Mouse (Mus musculus): ENCODE measurements at regions not wholly inside any gene's neighbourhood (a gene's known extent, or its start where the extent isn't known, plus 50 kb on each side); places are given as distances from the start of the nearest gene placed in this dataset.

GRCm38 (mm10) chr1:82007943-82008342, 225.0 kb upstream of the Gm9747 start:
- H3K4me2 ChIP-seq (ENCODE audit: low read depth): no peak overlapping the region
- WGBS: 87% methylated on average over 5 of the region's 5 CpGs
- H3K36me3 ChIP-seq (ENCODE audit: control insufficient read depth, insufficient read depth, low read length): no peaks in the 10 kb centered on the region
- H3K4me3 ChIP-seq (ENCODE audit: low read depth, low read length): no peak overlapping the region
- ATAC-seq (ENCODE audit: insufficient read depth, low FRiP score, low TSS enrichment) (no peak), DNase-seq (ENCODE audit: low spot score) (no peak)
- H3K9me3 ChIP-seq (ENCODE audit: control insufficient read depth, low read length): no peaks in the 10 kb centered on the region
- no peaks in the 10 kb centered on the region for H3K27me3 ChIP-seq (ENCODE audit: control insufficient read depth, insufficient read depth, low read length)
- no peaks in the 10 kb centered on the region for H3K4me1 ChIP-seq (ENCODE audit: control insufficient read depth, insufficient read depth, low read length)
- H3K27ac ChIP-seq (ENCODE audit: low read depth, low read length): no peak overlapping the region
- no peak overlapping the region for H3K9ac ChIP-seq (ENCODE audit: low read length)

GRCm38 (mm10) chr1:82008805-82009204, 224.1 kb upstream of the Gm9747 start:
- no peak overlapping the region for H3K4me2 ChIP-seq (ENCODE audit: low read depth)
- 88% methylated on average over 4 of the region's 4 CpGs for WGBS

GRCm38 (mm10) chr1:82010995-82011394, 221.9 kb upstream of the Gm9747 start:
- no peak overlapping the region for H3K9ac ChIP-seq (ENCODE audit: low read length)
- no peak overlapping the region for H3K27ac ChIP-seq (ENCODE audit: low read depth, low read length)
- H3K4me1 ChIP-seq (ENCODE audit: control insufficient read depth, insufficient read depth, low read length): no peaks in the 10 kb centered on the region
- DNase-seq (ENCODE audit: low spot score) (no peak), ATAC-seq (ENCODE audit: insufficient read depth, low FRiP score, low TSS enrichment) (no peak)
- H3K4me3 ChIP-seq (ENCODE audit: low read depth, low read length): no peak overlapping the region
- H3K27me3 ChIP-seq (ENCODE audit: control insufficient read depth, insufficient read depth, low read length): no peaks in the 10 kb centered on the region
- H3K36me3 ChIP-seq (ENCODE audit: control insufficient read depth, insufficient read depth, low read length): no peaks in the 10 kb centered on the region
- H3K9me3 ChIP-seq (ENCODE audit: control insufficient read depth, low read length): no peaks in the 10 kb centered on the region
- H3K4me2 ChIP-seq (ENCODE audit: low read depth): no peak overlapping the region
- WGBS: 50% methylated on average over 1 of the region's 1 CpGs

More at GRCm38 (mm10) chr1:82008805-82009204, 224.1 kb upstream of the Gm9747 start:
- Histone ChIP-seq H3K27ac (ENCODE audit: low read depth, low read length) (no peak overlapping the region), H3K27me3 (ENCODE audit: control insufficient read depth, insufficient read depth, low read length) (no peaks in the 10 kb centered on the region), H3K9ac (ENCODE audit: low read length) (no peak overlapping the region), H3K9me3 (ENCODE audit: control insufficient read depth, low read length) (no peaks in the 10 kb centered on the region), H3K4me1 (ENCODE audit: control insufficient read depth, insufficient read depth, low read length) (no peaks in the 10 kb centered on the region), H3K4me3 (ENCODE audit: low read depth, low read length) (no peak overlapping the region), H3K36me3 (ENCODE audit: control insufficient read depth, insufficient read depth, low read length) (no peaks in the 10 kb centered on the region)
- ATAC-seq (ENCODE audit: insufficient read depth, low FRiP score, low TSS enrichment) (no peak), DNase-seq (ENCODE audit: low spot score) (no peak)

- no peak overlapping the region for H3K4me3 ChIP-seq (ENCODE audit: low read depth, low read length)
- H3K27ac ChIP-seq (ENCODE audit: low read depth, low read length): no peak overlapping the region
- no peak for ATAC-seq (ENCODE audit: insufficient read depth, low FRiP score, low TSS enrichment)
- no peak for DNase-seq (ENCODE audit: low spot score)
- H3K36me3 ChIP-seq (ENCODE audit: control insufficient read depth, insufficient read depth, low read length): no peaks in the 10 kb centered on the region
- H3K4me1 ChIP-seq (ENCODE audit: control insufficient read depth, insufficient read depth, low read length): no peaks in the 10 kb centered on the region
- no peak overlapping the region for H3K4me2 ChIP-seq (ENCODE audit: low read depth)
- H3K27me3 ChIP-seq (ENCODE audit: control insufficient read depth, insufficient read depth, low read length): no peaks in the 10 kb centered on the region
- no peak overlapping the region for H3K9ac ChIP-seq (ENCODE audit: low read length)
- H3K9me3 ChIP-seq (ENCODE audit: control insufficient read depth, low read length): no peaks in the 10 kb centered on the region
Observed at GRCm38 (mm10) chr1:82015341-82015740, 217.6 kb upstream of the Gm9747 start.

GRCm38 (mm10) chr1:82018701-82019404, 214.1 kb upstream of the Gm9747 start:
- no peaks in the 10 kb centered on the region for H3K36me3 ChIP-seq (ENCODE audit: control insufficient read depth, insufficient read depth, low read length)
- H3K27ac ChIP-seq (ENCODE audit: low read depth, low read length): no peak overlapping the region
- DNase-seq (ENCODE audit: low spot score) (no peak), ATAC-seq (ENCODE audit: insufficient read depth, low FRiP score, low TSS enrichment) (no peak)
- 84% methylated on average over 7 of the region's 7 CpGs for WGBS
- no peaks in the 10 kb centered on the region for H3K4me1 ChIP-seq (ENCODE audit: control insufficient read depth, insufficient read depth, low read length)
- H3K9ac ChIP-seq (ENCODE audit: low read length): no peak overlapping the region
- no peak overlapping the region for H3K4me3 ChIP-seq (ENCODE audit: low read depth, low read length)
- H3K4me2 ChIP-seq (ENCODE audit: low read depth): no peak overlapping the region
- H3K9me3 ChIP-seq (ENCODE audit: control insufficient read depth, low read length): no peaks in the 10 kb centered on the region
- H3K27me3 ChIP-seq (ENCODE audit: control insufficient read depth, insufficient read depth, low read length): no peaks in the 10 kb centered on the region

- Histone ChIP-seq H3K9ac (ENCODE audit: low read length) (no peak overlapping the region), H3K4me3 (ENCODE audit: low read depth, low read length) (no peak overlapping the region), H3K4me2 (ENCODE audit: low read depth) (no peak overlapping the region), H3K27ac (ENCODE audit: low read depth, low read length) (no peak overlapping the region), H3K9me3 (ENCODE audit: control insufficient read depth, low read length) (no peaks in the 10 kb centered on the region), H3K36me3 (ENCODE audit: control insufficient read depth, insufficient read depth, low read length) (no peaks in the 10 kb centered on the region), H3K27me3 (ENCODE audit: control insufficient read depth, insufficient read depth, low read length) (no peaks in the 10 kb centered on the region), H3K4me1 (ENCODE audit: control insufficient read depth, insufficient read depth, low read length) (no peaks in the 10 kb centered on the region)
- ATAC-seq (ENCODE audit: insufficient read depth, low FRiP score, low TSS enrichment): no peak
- DNase-seq (ENCODE audit: low spot score): no peak
Observed at GRCm38 (mm10) chr1:82027761-82028160, 205.2 kb upstream of the Gm9747 start.

GRCm38 (mm10) chr1:82031130-82031529, 201.8 kb upstream of the Gm9747 start:
- H3K9ac ChIP-seq (ENCODE audit: low read length): no peak overlapping the region
- H3K4me2 ChIP-seq (ENCODE audit: low read depth): no peak overlapping the region
- H3K27ac ChIP-seq (ENCODE audit: low read depth, low read length): no peak overlapping the region
- ATAC-seq (ENCODE audit: insufficient read depth, low FRiP score, low TSS enrichment): no peak
- H3K27me3 ChIP-seq (ENCODE audit: control insufficient read depth, insufficient read depth, low read length): no peaks in the 10 kb centered on the region
- H3K36me3 ChIP-seq (ENCODE audit: control insufficient read depth, insufficient read depth, low read length): no peaks in the 10 kb centered on the region
- no peaks in the 10 kb centered on the region for H3K4me1 ChIP-seq (ENCODE audit: control insufficient read depth, insufficient read depth, low read length)
- WGBS: 82% methylated on average over 7 of the region's 7 CpGs
- no peak for DNase-seq (ENCODE audit: low spot score)
- no peak overlapping the region for H3K4me3 ChIP-seq (ENCODE audit: low read depth, low read length)
- H3K9me3 ChIP-seq (ENCODE audit: control insufficient read depth, low read length): no peaks in the 10 kb centered on the region

- Histone ChIP-seq H3K4me2 (ENCODE audit: low read depth) (no peak overlapping the region), H3K9me3 (ENCODE audit: control insufficient read depth, low read length) (no peaks in the 10 kb centered on the region), H3K4me3 (ENCODE audit: low read depth, low read length) (no peak overlapping the region), H3K27ac (ENCODE audit: low read depth, low read length) (no peak overlapping the region), H3K27me3 (ENCODE audit: control insufficient read depth, insufficient read depth, low read length) (no peaks in the 10 kb centered on the region), H3K9ac (ENCODE audit: low read length) (no peak overlapping the region), H3K36me3 (ENCODE audit: control insufficient read depth, insufficient read depth, low read length) (no peaks in the 10 kb centered on the region), H3K4me1 (ENCODE audit: control insufficient read depth, insufficient read depth, low read length) (no peaks in the 10 kb centered on the region)
- no peak for ATAC-seq (ENCODE audit: insufficient read depth, low FRiP score, low TSS enrichment)
- 96% methylated on average over 1 of the region's 1 CpGs for WGBS
- no peak for DNase-seq (ENCODE audit: low spot score)
Observed at GRCm38 (mm10) chr1:82032410-82032809, 200.5 kb upstream of the Gm9747 start.

- H3K4me3 ChIP-seq (ENCODE audit: low read depth, low read length): no peak overlapping the region
- ATAC-seq (ENCODE audit: insufficient read depth, low FRiP score, low TSS enrichment) (no peak), DNase-seq (ENCODE audit: low spot score) (no peak)
- H3K9ac ChIP-seq (ENCODE audit: low read length): no peak overlapping the region
- no peak overlapping the region for H3K27ac ChIP-seq (ENCODE audit: low read depth, low read length)
- H3K4me1 ChIP-seq (ENCODE audit: control insufficient read depth, insufficient read depth, low read length): no peaks in the 10 kb centered on the region
- no peaks in the 10 kb centered on the region for H3K9me3 ChIP-seq (ENCODE audit: control insufficient read depth, low read length)
- 90% methylated on average over 4 of the region's 4 CpGs for WGBS
- H3K36me3 ChIP-seq (ENCODE audit: control insufficient read depth, insufficient read depth, low read length): no peaks in the 10 kb centered on the region
- H3K27me3 ChIP-seq (ENCODE audit: control insufficient read depth, insufficient read depth, low read length): no peaks in the 10 kb centered on the region
- no peak overlapping the region for H3K4me2 ChIP-seq (ENCODE audit: low read depth)
Observed at GRCm38 (mm10) chr1:82038171-82038570, 194.7 kb upstream of the Gm9747 start.

Data from neural tube, embryonic 11.5 days (tissue).